8 mouse cellular contexts compared by ENCODE assay signal in the genomic region with DNA sequence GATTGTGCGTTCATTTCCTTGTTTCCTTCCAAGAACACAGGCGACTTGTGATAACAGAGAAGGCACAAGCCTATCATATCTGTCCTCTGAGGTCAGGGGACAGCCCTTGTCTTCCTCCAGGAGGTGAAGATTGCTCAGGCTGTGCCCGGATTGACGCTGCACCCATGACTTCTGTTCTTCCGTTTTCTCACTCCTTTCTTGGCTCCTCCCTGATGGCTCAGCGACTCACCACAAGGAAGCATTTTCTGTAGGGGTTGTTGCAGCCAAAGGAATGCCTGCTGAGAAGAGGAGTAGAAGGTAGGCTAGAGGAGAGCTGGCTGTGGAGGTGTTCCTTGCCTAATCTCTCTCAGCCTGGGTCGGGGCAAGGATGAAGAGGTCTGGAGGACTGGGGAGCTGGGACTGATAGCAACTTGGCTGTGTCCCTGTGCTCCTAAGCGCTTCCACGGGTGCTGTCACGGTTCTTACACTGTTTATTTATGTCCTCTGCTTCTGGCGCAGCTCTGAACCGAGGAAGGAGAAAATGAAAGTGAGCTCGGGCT. TPM values are rescaled to one million over a fixed set of nuclear protein-coding genes. Genes with fewer than 3 reads are reported as not detected.
DNase-seq lines count a peak whose midpoint lies in the region; ATAC-seq lines count a peak whose summit lies in the region.

No protein-coding gene starts in this region.

- peaks cover 18% of the 10 kb centered on the region; the same call in 1 of the 2 replicates for H3K4me1 ChIP-seq in kidney, embryonic 16.5 days (ENCODE audit: insufficient read depth, low read length)
- H3K4me1 ChIP-seq in stomach, embryonic 16.5 days (ENCODE audit: control insufficient read depth, insufficient read depth, low read length), result peaks cover 16% of the 10 kb centered on the region; the same call in 1 of the 2 replicates

- no peaks in the 10 kb centered on the region for H3K9me3 ChIP-seq in kidney, embryonic 16.5 days (ENCODE audit: low read length)
- no peaks in the 10 kb centered on the region for H3K9me3 ChIP-seq in stomach, embryonic 16.5 days (replicated peaks; ENCODE audit: control insufficient read depth, low read length)

- H3K27ac ChIP-seq in kidney, embryonic 16.5 days (ENCODE audit: low read length), result peak overlapping the region; percentile 65
- H3K27ac ChIP-seq in macrophage, result peak overlapping the region; percentile 99
- peak overlapping the region; percentile 69 for H3K27ac ChIP-seq in stomach, embryonic 16.5 days (ENCODE audit: low read length)

- peak; percentile 37 to 50 for DNase-seq in left cerebral cortex, adult 18-20 months (ENCODE audit: low spot score in 2 of 2)
- no peak for DNase-seq in left cerebral cortex, postnatal 14 days (ENCODE audit: low spot score in 2 of 2)
- DNase-seq in adrenal gland, postnatal 10 days, result peak; percentile 60
- DNase-seq in heart, adult 8-10 months (ENCODE audit: low spot score), result peak; percentile 57
- DNase-seq in embryo, embryonic 11 days, result no peak

- intact Hi-C loops in left cerebral cortex, postnatal 14 days (cut with DNase I), result no loop called here

- H3K27me3 ChIP-seq in kidney, embryonic 16.5 days (ENCODE audit: insufficient read depth, low read length), result no peaks in the 10 kb centered on the region
- no peaks in the 10 kb centered on the region for H3K27me3 ChIP-seq in stomach, embryonic 16.5 days (ENCODE audit: control insufficient read depth, insufficient read depth, low read length)

- H3K9ac ChIP-seq in kidney, embryonic 16.5 days (replicated peaks; ENCODE audit: low read length), result peak overlapping the region; percentile 58
- H3K9ac ChIP-seq in stomach, embryonic 16.5 days (ENCODE audit: low read length), result peak overlapping the region; percentile 62

- H3K4me2 ChIP-seq in kidney, embryonic 16.5 days (replicated peaks; ENCODE audit: low read depth, low read length), result peak overlapping the region; percentile 53
- H3K4me2 ChIP-seq in stomach, embryonic 16.5 days (ENCODE audit: low read depth, low read length), result peak overlapping the region; percentile 51

- 26% methylated on average over 13 of the region's 13 CpGs for WGBS in kidney, embryonic 16.5 days
- WGBS in macrophage (ENCODE audit: missing documents), result 3% methylated on average over 12 of the region's 13 CpGs
- WGBS in stomach, embryonic 16.5 days, result 23% methylated on average over 13 of the region's 13 CpGs

- no peak for ATAC-seq in kidney, embryonic 16.5 days (ENCODE audit: low FRiP score, low TSS enrichment)
- ATAC-seq in stomach, embryonic 16.5 days (ENCODE audit: insufficient read depth, low FRiP score), result peak; percentile 47; the same call in 1 of the 2 replicates

- H3K36me3 ChIP-seq in kidney, embryonic 16.5 days (ENCODE audit: insufficient read depth, low read length), result no peaks in the 10 kb centered on the region
- H3K36me3 ChIP-seq in macrophage (ENCODE audit: inconsistent target), result peaks cover 14% of the 10 kb centered on the region; the same call in 1 of the 2 replicates
- H3K36me3 ChIP-seq in stomach, embryonic 16.5 days (ENCODE audit: control insufficient read depth, insufficient read depth, low read length), result no peaks in the 10 kb centered on the region

- H3K4me3 ChIP-seq in kidney, embryonic 16.5 days (ENCODE audit: low read length), result peak overlapping the region; percentile 42
- peak overlapping the region; percentile 97 for H3K4me3 ChIP-seq in macrophage (ENCODE audit: inconsistent target)
- H3K4me3 ChIP-seq in stomach, embryonic 16.5 days (replicated peaks; ENCODE audit: low read length), result peak overlapping the region; percentile 39

- H3K79me2 ChIP-seq in macrophage (ENCODE audit: inconsistent target), result peaks cover 49% of the 10 kb centered on the region

RNA-seq across cellular contexts. Expression of gene Rnasel, which starts 2.6 kb away (rescaled TPM):
- total RNA-seq in left cerebral cortex, adult 18-20 months (2021), result 10 to 100 TPM; 11.7 to 13.4 TPM
- 1 to 10 TPM; 7.6 to 8.3 TPM for total RNA-seq in left cerebral cortex, postnatal 14 days (2021)
- 10 to 100 TPM; 12.1 to 15.5 TPM for total RNA-seq in adrenal gland, postnatal 10 days (2021)
- total RNA-seq in heart, adult 8-10 months (2022), result 1 to 10 TPM; 3.8 to 4.4 (median 3.9) TPM
- polyA plus RNA-seq in kidney, embryonic 16.5 days (2015; fragmentation: Nextera tagmentation; extraction: Ambion mirVana), result 10.7 and 12.4 TPM in 2 replicates
- 100 to 1,000 TPM in 20 of 26 experiments, 10 to 100 TPM in 6; 49.0 to 419 (median 192) TPM for total RNA-seq in macrophage (2018; cell fraction: chromatin; rRNA removed)
- 100 to 1,000 TPM in 25 of 26 experiments, 10 to 100 TPM in 1; 83.8 to 308 (median 169) TPM for total RNA-seq in macrophage (2018; cell fraction: cytosol; rRNA removed)
- 100 to 1,000 TPM in 25 of 26 experiments, 10 to 100 TPM in 1; 86.5 to 468 (median 181) TPM for total RNA-seq in macrophage (2018; cell fraction: nucleus; rRNA removed)
- 147 to 181 TPM (median 163 TPM) in 3 replicates for polyA plus RNA-seq in macrophage (2018)
- polyA plus RNA-seq in stomach, embryonic 16.5 days (2015; fragmentation: Nextera tagmentation; extraction: Ambion mirVana), result 13.7 TPM in 2 replicates

RNA-seq across cellular contexts. Expression of gene Rgs16, which starts 11.7 kb away (rescaled TPM):
- total RNA-seq in left cerebral cortex, adult 18-20 months (2021), result 10 to 100 TPM; 10.3 to 12.6 TPM
- 1 to 10 TPM; 6.6 to 6.8 TPM for total RNA-seq in left cerebral cortex, postnatal 14 days (2021)
- 10 to 100 TPM; 10.3 to 48.8 TPM for total RNA-seq in adrenal gland, postnatal 10 days (2021)
- 1 to 10 TPM; 1.2 to 2.6 (median 2.0) TPM for total RNA-seq in heart, adult 8-10 months (2022)
- polyA plus RNA-seq in kidney, embryonic 16.5 days (2015; fragmentation: Nextera tagmentation; extraction: Ambion mirVana), result 4.5 and 5.0 TPM in 2 replicates
- under 1 TPM in 9 of 26 experiments, not detected in 17; 0.25 to 0.87 (median 0.36) TPM for total RNA-seq in macrophage (2018; cell fraction: chromatin; rRNA removed)
- under 1 TPM in 22 of 26 experiments, not detected in 4; 0.04 to 0.99 (median 0.17) TPM for total RNA-seq in macrophage (2018; cell fraction: cytosol; rRNA removed)
- 1 to 10 TPM in 1 of 26 experiments, under 1 TPM in 13, not detected in 12; 0.18 to 1.3 (median 0.31) TPM for total RNA-seq in macrophage (2018; cell fraction: nucleus; rRNA removed)
- polyA plus RNA-seq in macrophage (2018), result 0.11 to 1.2 TPM (median 0.14 TPM) in 3 replicates
- polyA plus RNA-seq in stomach, embryonic 16.5 days (2015; fragmentation: Nextera tagmentation; extraction: Ambion mirVana), result 4.3 and 5.0 TPM in 2 replicates

Comparison
In these comparisons a context has a peak if more than half of its experiments do, and no peak if none do; other contexts are left out.
1. DNase-seq: peak in left cerebral cortex, adult 18-20 months (2 of 2), adrenal gland, postnatal 10 days (single experiment) and heart, adult 8-10 months (single experiment); none in left cerebral cortex, postnatal 14 days (0 of 2) and embryo, embryonic 11 days (single experiment).
2. H3K4me3 ChIP-seq: peak in every context shown above with its lines; median percentile 97 in macrophage; 42 in kidney, embryonic 16.5 days; 39 in stomach, embryonic 16.5 days.
3. Peak in every context shown above with its lines, with median percentiles within 50 percentile points of each other: H3K27ac ChIP-seq.